Mouse (Mus musculus) liver, embryonic 14 days (tissue): ENCODE results near the gene Scap. TPM values are rescaled to one million over a fixed set of nuclear protein-coding genes. Genes with fewer than 3 reads are reported as not detected.

ENCODE experiments used
- polyA plus RNA-seq: library from polyadenylated mRNA; depleted of rRNA; stranded (reverse); fragments of >200 nt; gene quantifications from 2 replicates; pipeline ENCODE4 v1.2.3, GENCODE M21; 2012; rRNA removed

The Scap gene
- polyA plus RNA-seq = 7.0 and 10.0 TPM in 2 replicates

DNA sequence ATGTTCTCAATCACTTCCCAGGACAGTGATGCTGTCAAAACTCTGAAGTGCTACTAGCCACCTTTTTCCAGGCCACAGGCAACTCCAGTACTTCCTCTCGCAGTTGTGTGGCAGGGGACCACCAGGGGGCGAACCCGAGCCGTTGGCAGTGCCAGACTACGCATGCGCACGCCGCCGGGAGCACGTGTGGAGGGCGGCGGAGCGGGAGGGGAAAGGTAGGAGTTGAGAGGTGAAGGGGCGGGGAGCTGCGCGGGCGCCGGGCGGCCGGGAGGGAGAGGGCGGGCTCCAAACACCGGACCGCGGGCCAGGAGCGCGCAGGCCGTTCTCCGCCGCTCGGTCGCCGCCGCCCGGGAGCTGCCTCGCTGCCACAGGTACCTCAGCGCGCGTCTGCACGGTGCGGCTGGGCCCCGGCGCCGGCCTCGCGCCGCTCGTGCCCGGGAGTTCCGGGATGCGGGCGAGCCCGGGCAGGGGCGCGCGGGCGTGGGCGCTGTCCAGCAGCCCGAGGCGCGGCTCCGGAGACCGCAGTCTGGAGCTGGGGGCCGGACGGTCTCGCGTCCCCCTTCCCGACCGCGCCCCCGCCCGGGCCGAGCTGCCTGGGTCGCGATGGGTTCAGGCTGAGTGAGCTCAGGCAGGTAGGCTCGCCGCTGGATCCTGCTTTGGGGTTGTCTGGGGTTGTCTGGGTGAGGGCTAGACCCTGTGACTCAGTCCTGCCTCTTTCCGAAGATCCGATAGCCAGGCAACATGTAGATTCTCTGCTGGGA, at the start of gene Scap:
Gene Scap, plus strand, starts transcription at position 154 of the 761 bp plus-strand sequence.

DNA sequence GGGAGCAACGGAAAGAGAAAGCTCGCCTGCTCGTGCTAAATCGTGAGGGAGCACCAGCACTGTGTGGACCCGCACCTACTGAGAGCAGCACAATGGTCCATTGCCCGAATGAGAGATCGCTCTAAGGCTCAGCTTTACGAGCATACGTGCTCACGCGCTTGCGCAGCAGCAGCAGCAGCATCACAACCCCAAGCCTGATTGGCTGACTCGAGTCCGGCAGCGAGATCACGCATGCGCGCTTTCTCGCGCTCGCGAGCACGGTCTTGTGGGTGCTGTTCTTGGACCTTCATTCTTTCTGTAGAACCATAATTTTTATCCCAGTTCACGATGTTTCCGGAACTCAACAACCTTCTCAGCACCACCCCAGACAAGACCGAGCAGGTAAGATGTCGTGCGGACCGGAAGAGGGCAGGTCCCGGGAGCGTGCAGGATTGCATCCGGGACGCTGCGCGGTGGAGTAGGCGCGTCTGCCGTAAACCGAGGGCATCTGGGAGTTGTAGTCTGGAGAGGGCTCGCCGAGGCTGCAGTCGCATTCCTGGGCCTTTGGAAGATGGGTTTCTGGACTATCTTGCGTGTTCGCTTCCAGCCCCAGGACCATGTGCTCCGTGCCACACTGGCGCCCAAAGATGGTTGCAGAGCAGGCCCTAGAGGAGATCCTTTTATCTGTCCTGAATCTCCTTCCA, 28.0 kb upstream of the Scap start, which contains the start of gene Elp6:
Gene Elp6, plus strand, starts transcription at position 205 of the 683 bp plus-strand sequence.

DNA sequence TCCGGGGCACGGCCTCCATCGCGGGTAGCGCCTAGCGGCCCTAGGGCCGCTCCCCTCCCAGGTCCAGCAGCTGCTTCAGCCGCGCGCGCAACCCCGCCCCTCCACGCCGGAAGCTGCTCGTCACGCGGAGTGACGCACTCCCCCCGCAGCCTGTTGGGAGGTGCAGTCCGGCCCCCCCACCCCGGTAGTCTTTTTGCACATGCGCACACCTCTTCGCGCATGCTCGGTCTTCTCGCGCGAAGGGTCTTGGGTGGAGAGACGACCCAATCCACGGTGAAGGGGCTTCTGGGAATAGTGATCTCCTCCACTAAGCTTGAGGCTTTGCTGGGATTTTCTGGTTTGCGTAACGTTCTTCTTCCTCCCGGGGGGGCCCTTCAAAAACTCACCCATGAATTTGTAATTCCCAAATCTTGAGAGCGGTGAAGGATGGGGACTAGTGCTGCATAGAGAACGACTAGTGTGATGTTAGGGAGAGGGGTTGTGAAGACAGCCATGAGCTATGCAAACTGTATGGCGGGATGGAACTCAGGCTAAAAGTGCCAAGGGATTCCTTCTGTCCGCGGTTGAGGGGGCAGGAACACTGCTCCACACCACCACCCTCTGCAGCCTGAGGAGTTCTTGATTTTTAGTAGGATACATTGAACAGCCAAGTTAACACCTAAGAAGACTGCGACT, 75.1 kb downstream of the Scap start, which contains the start of gene Ptpn23:
Gene Ptpn23, minus strand, starts transcription at position 115 of the 675 bp plus-strand sequence.

DNA sequence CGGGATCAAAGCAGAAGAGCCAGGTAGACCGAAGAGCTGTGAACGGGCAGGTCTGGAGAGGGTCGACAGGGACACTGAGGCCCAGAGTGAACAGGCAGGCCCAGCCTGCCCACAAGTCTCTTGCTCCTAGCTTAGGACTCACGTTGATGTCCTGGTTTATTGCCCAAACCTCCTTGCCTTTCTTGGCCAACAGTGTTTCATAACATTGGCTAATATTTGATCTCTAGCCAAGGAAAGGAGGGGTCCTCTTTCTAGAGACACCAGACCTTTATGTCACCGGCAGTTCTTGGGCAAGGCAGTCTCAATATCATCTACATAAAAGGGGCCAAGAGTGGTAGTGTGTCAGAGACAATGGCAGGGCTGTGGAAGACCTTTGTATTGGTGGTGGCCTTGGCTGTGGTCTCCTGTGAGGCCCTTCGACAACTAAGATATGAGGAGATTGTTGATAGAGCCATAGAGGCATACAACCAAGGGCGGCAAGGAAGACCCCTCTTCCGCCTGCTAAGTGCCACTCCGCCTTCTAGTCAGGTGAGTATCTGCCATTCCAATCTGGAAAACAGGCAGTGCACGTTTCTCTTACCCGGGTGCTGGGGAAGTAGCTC, 86.5 kb downstream of the Scap start, which contains the start of gene Ngp:
Gene Ngp, plus strand, starts transcription at position 237 of the 602 bp plus-strand sequence.

Other genes with a start within 250 kb of the Scap start
- gene Smarcc1, start 215.6 kb upstream of the Scap start, polyA plus RNA-seq = 14.9 and 15.6 TPM in 2 replicates
- 21.2 and 24.1 TPM in 2 replicates for gene Dhx30, start 215.5 kb upstream of the Scap start, polyA plus RNA-seq
- gene Cspg5, start 89.5 kb upstream of the Scap start, polyA plus RNA-seq = 0.20 and 0.23 TPM in 2 replicates
- gene Elp6, start 28.1 kb upstream of the Scap start, polyA plus RNA-seq = 7.8 and 8.1 TPM in 2 replicates
- gene Ptpn23, start 74.9 kb downstream of the Scap start, polyA plus RNA-seq = 3.2 and 4.1 TPM in 2 replicates
- gene Ngp, start 86.5 kb downstream of the Scap start, polyA plus RNA-seq = 30.1 and 49.8 TPM in 2 replicates
- gene Klhl18, start 143.4 kb downstream of the Scap start, polyA plus RNA-seq = 2.6 and 2.8 TPM in 2 replicates
- gene Kif9, start 143.7 kb downstream of the Scap start, polyA plus RNA-seq = 0.14 and 0.15 TPM in 2 replicates
- gene Setd2, start 199.3 kb downstream of the Scap start, polyA plus RNA-seq = 25.9 and 27.1 TPM in 2 replicates